Mouse (Mus musculus) embryo, embryonic 10 days (tissue): Measurements from ENCODE around the gene Gpat2.
A peak's percentile ranks its signal among the peaks of the same experiment; 100 is the strongest.

ENCODE experiments used
- DNase-seq: peaks from one replicate; pipeline ENCODE4 v3.0.0-alpha.2; 2015; ENCODE audit warnings: low spot score

The Gpat2 gene

GRCm38 (mm10) chr2:127444055-127444789, 19.2 kb downstream of the Gpat2 start, which contains the start of gene Fahd2a:
Gene Fahd2a (minus strand): TSS chr2:127444565.
- peak; percentile 97 for DNase-seq

- no peak for DNase-seq
Observed at GRCm38 (mm10) chr2:127446847-127447246, 21.8 kb downstream of the Gpat2 start.

GRCm38 (mm10) chr2:127449691-127450090, 24.7 kb downstream of the Gpat2 start:
- no peak for DNase-seq

- no peak for DNase-seq
Observed at GRCm38 (mm10) chr2:127451748-127452147, 26.7 kb downstream of the Gpat2 start.

- no peak for DNase-seq
Observed at GRCm38 (mm10) chr2:127453141-127453540, 28.1 kb downstream of the Gpat2 start.

DNA sequence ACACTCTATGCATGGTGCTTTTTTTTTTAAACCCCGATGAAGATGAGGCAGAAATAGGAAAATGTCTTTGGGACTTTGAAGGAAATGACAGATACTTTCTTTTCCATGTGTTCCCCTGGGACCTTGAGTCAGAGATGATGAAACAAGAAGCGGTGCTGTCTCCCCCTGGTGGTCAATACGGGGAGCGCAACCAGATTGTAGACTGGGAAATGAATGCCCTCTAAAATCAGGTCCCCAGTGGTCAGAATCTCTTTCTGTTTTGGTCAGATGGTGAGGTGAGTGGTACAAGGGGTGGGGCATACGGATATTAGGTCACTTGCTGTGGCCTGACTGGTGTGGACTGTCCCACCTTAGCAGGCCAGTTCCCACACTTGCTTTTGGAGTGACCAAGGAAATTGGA, 28.8 kb downstream of the Gpat2 start:
- peak; percentile 80 for DNase-seq

DNA sequence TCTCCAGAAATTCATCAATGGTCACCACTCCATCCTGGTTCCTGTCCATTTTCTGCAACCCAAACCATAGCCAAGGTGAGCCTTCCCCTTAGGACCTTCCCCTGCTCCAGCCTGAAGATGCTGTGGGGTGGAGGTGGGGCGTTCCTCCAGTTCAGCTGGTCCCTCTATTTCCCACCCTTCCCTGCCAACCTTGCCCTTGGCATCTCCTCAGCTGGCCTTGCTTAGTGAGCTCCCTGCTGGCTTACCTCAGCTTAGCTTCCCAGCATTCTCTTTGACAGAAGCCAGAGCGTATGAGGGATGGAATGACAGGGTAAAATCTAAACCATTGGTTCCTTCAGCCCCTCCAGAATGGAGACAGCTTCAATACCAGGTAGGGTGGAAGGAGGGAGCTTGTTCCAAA, 34.3 kb downstream of the Gpat2 start:
- DNase-seq = no peak

- no peak for DNase-seq
Observed at GRCm38 (mm10) chr2:127461351-127461750, 36.4 kb downstream of the Gpat2 start.

GRCm38 (mm10) chr2:127462314-127462713, 37.3 kb downstream of the Gpat2 start:
- peak; percentile 88 for DNase-seq

- DNase-seq = no peak
Observed at GRCm38 (mm10) chr2:127470183-127470582, 45.2 kb downstream of the Gpat2 start.

DNA sequence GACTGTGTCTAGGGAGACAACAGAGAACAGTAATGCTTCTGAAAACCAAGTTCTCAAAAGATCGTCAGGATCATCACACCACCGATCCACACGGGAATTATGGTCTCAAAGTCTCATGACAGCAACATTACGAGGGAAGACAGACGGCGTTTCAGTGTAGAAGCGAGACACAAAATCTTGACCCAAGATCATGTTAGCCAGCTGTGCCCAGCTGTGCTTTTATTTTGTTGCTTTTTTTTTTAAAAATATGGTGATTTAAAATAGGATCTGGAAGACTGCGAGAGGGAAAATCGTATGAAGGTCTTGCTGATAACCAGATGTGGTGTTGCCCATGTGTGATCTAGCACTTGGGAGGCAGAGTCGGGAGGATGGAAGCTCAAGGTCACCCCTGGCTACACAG, 45.7 kb downstream of the Gpat2 start:
- no peak for DNase-seq

- DNase-seq = no peak
Observed at GRCm38 (mm10) chr2:127471281-127471680, 46.3 kb downstream of the Gpat2 start.

GRCm38 (mm10) chr2:127472279-127472678, 47.3 kb downstream of the Gpat2 start:
- no peak for DNase-seq

DNA sequence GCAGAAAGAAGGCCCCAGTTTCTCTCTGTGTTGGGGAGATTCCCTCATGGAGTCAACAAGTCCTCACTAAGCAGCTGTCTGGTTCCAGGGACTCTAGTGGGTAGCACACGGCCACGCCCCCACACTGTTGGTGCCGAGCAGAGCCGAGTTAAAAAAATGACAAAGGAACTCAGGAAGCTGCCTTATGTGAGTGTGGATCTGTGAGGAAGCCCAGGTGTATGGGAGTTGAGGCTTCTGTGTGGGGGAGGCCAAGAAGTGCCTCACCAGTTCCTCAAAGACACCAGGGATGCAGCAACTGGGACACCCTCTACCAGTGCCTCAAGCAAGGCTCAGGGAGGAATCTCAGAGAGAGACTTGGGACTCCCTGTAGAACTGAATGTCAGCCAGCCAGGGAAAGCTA, 54.2 kb downstream of the Gpat2 start:
- DNase-seq = no peak

- DNase-seq = no peak
Observed at GRCm38 (mm10) chr2:127479763-127480162, 54.8 kb downstream of the Gpat2 start.

- DNase-seq = peak; percentile 41
Observed at GRCm38 (mm10) chr2:127481841-127482532, 57.0 kb downstream of the Gpat2 start.

DNA sequence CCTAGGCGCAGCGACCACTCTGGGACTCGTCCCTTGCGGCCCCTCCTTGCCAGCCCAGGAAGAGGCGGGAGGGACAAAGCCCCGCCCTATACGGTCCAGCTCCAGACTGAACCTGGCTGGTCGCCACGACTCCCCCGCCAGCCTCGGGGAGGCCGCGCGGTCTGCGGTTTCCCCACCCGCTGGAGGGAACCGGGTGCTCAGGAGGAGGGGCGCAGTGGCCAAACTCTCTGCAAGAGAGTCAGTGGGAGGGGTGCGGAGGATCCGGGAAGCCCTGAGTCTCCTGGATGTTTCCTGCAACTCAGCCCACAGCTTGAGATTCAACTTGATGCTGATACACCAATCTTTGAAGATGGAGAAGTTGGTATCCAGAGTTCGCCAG, 57.5 kb downstream of the Gpat2 start:
- peak; percentile 79 for DNase-seq

DNA sequence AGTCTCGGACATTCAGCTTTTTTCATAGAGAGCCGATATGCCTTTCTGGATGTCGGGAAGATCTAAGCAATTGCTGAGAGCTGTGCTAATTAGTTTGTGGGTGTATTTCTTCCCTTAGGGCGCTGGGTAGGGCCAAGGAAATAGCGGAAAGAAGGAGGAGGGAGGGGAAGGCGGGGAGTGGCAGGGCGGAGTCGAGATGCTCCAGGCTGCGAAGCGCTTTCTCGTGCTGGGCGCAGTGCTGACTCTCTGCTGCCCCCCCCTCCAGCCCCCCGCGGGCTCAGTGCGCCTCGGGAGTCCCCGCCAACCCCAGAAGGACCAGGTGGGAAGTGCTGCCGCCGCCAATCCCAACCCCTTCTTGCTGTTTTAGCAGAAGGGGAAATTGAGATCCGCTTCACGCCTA, 58.0 kb downstream of the Gpat2 start:
- DNase-seq = peak; percentile 19

DNA sequence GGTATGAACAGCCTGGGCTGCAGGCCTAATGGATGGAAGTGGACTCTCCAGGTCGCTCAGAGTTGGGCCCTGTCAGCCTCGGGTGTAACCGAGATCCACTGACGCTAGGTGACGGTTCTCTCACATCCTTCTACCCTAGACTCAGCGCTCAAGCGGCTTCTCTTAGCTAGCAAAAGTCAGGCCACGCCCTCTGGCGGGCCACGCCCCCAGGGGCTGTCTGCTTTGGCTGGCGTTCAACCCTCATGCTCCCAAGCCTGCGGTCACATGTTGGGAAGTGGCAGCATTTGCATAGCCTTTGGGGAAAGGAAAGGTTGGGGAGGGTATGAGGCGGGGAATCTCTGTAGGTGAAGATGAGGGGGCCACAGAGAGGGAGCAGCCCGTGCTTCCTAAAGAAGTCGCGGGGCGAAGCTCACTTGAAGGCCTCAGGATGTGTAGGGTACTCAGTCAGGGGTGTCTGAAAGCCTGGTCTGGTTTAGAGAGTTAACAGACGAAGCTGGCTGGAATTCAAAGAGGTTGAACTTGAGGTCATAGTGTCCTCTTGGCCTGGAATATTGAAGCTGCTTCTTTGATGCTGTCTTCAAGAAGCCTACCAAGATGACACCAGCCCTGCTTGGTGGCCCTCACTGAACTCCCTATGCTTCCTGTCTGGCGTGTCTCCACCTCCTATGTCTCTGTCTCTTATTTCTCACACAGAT, 59.6 kb downstream of the Gpat2 start:
- peak; percentile 81 for DNase-seq
